Mouse (Mus musculus) thymus, adult 2 months (tissue): ENCODE data around the gene Arhgef6.

Experiments
- CTCF ChIP-seq: fragments of 200-500 bp; IDR thresholded peaks from 2 replicates; pipeline ENCODE4 v1.5.1; 2012; ENCODE audit warnings: mild to moderate bottlenecking, control low read depth, low read length, moderate library complexity, borderline replicate concordance; ENCODE audit not compliant: control insufficient read depth, poor library complexity, insufficient read depth; ENCODE audit errors: extremely low read depth
- POLR2A ChIP-seq: fragments of 200-500 bp; IDR thresholded peaks from 2 replicates; pipeline ENCODE4 v1.6.1; 2012; ENCODE audit warnings: mild to moderate bottlenecking, low read length, control low read depth, moderate library complexity; ENCODE audit not compliant: control insufficient read depth, poor library complexity, insufficient read depth; ENCODE audit errors: extremely low read depth

DNA sequence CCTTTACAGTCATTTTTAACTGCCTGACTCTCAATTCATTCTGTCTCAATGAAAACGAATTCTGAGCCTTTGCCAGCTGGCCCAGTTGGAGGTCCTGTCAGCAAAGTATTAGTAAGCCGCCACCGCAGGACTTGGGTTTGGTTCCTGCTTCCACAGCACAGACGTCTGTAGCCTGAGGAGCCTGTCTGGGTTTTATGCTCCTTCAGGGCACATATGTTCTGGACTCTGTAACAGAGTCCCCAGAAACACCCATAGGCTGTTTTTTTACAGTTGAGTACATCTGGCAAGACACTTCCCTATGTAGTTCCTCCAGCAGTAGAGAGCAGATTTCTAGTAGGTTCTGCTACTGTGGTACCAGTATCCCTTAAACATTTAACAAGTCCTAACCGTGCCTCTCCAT lies 42.4 kb upstream of the Arhgef6 start:
- TF ChIP-seq CTCF (no peak), POLR2A (no peak)
